ENCODE assay signal across 8 mouse cellular contexts in genomic region chr1:39698456-39698855, GRCm38 (mm10). TPM values are rescaled to one million over a fixed set of nuclear protein-coding genes. Genes with fewer than 3 reads are reported as not detected.
DNase-seq lines count a peak whose midpoint lies in the region; ATAC-seq and TF ChIP-seq lines count a peak whose summit lies in the region.
"Had no signal": no experiment of that assay in that cellular context is flagged by ENCODE, and none has a peak within 500 bp of the region (broad histone marks: within the 10 kb centered on the region; RNA-seq: fewer than 3 reads in every experiment).

No protein-coding gene starts in this region.

- peaks cover 15% of the 10 kb centered on the region for H3K4me1 ChIP-seq in heart, postnatal 0 days (ENCODE audit: control insufficient read depth, insufficient read depth)
- H3K4me1 ChIP-seq in lung, embryonic 16.5 days (replicated peaks; ENCODE audit: control insufficient read depth, insufficient read depth, low read length), result peaks cover 39% of the 10 kb centered on the region

- no peaks in the 10 kb centered on the region for H3K27me3 ChIP-seq in heart, postnatal 0 days (ENCODE audit: control insufficient read depth, insufficient read depth, low read length)
- no peaks in the 10 kb centered on the region for H3K27me3 ChIP-seq in lung, embryonic 16.5 days (ENCODE audit: control insufficient read depth, insufficient read depth, low read depth, low read length)

- no peak overlapping the region for H3K9ac ChIP-seq in heart, postnatal 0 days (replicated peaks; ENCODE audit: low read depth, low read length)
- H3K9ac ChIP-seq in lung, embryonic 16.5 days (ENCODE audit: low read length), result no peak overlapping the region

- peak; percentile 58 for ATAC-seq in heart, postnatal 0 days (ENCODE audit: insufficient read depth, low read depth)
- peak; percentile 21; the same call in 1 of the 2 replicates for ATAC-seq in lung, embryonic 16.5 days (ENCODE audit: low read depth)
- ATAC-seq: midbrain, embryonic 16.5 days had no signal

- 40% methylated on average over 6 of the region's 6 CpGs for WGBS in heart, postnatal 0 days
- 36% methylated on average over 6 of the region's 6 CpGs for WGBS in lung, embryonic 16.5 days

- no peak for TF ChIP-seq EP300 in heart, postnatal 0 days (IDR thresholded peaks at IDR 0.05; ENCODE audit: low read depth)

- H3K36me3 ChIP-seq in heart, postnatal 0 days (replicated peaks; ENCODE audit: control insufficient read depth, insufficient read depth, low read length), result no peaks in the 10 kb centered on the region
- no peaks in the 10 kb centered on the region for H3K36me3 ChIP-seq in lung, embryonic 16.5 days (ENCODE audit: control insufficient read depth, insufficient read depth, low read length)

- TF ChIP-seq CTCF in heart, postnatal 0 days (IDR thresholded peaks at IDR 0.05; ENCODE audit: low read depth), result no peak

- H3K27ac ChIP-seq in heart, postnatal 0 days (ENCODE audit: low read depth), result peak overlapping the region; percentile 46
- H3K27ac ChIP-seq in lung, embryonic 16.5 days (ENCODE audit: low read length), result peak overlapping the region; percentile 75

- peak; percentile 27 for DNase-seq in kidney, adult 11 months
- no peak for DNase-seq in kidney, postnatal 4 days
- peak; percentile 75 for DNase-seq in adrenal gland, postnatal 14 days
- peak; percentile 12 for DNase-seq in heart, postnatal 0 days (ENCODE audit: low spot score)
- DNase-seq in right cerebral cortex, postnatal 10 days (ENCODE audit: low spot score in 2 of 2), result no peak
- DNase-seq in cerebellum, adult 8-10 months, result no peak

- no peak overlapping the region for H3K4me2 ChIP-seq in heart, postnatal 0 days (ENCODE audit: low read depth, low read length)
- H3K4me2 ChIP-seq in lung, embryonic 16.5 days (ENCODE audit: low read depth, low read length), result no peak overlapping the region

- H3K4me3 ChIP-seq in heart, postnatal 0 days (ENCODE audit: low read depth, low read length), result no peak overlapping the region
- no peak overlapping the region for H3K4me3 ChIP-seq in lung, embryonic 16.5 days (ENCODE audit: low read length)

- H3K9me3 ChIP-seq in heart, postnatal 0 days (replicated peaks; ENCODE audit: control insufficient read depth, low read length), result no peaks in the 10 kb centered on the region
- no peaks in the 10 kb centered on the region for H3K9me3 ChIP-seq in lung, embryonic 16.5 days (ENCODE audit: control insufficient read depth, low read length)

RNA-seq across cellular contexts. Expression of gene Rfx8, which starts 22.3 kb away (rescaled TPM):
- total RNA-seq in adrenal gland, postnatal 14 days (2021), result 0.15 TPM in 1 of 2 replicates, not detected in the other
- total RNA-seq in heart, postnatal 0 days (2014; rRNA removed; ENCODE audit: low replicate concordance), result not detected in 2 replicates
- polyA plus RNA-seq in heart, postnatal 0 days (2015; fragmentation: Nextera tagmentation; extraction: Ambion mirVana), result 0.68 and 0.71 TPM in 2 replicates
- 0.40 and 0.58 TPM in 2 replicates for polyA plus RNA-seq in lung, embryonic 16.5 days (2015; fragmentation: Nextera tagmentation; extraction: Ambion mirVana)

RNA-seq across cellular contexts. Expression of gene Creg2, which starts 47.2 kb away (rescaled TPM):
- total RNA-seq in adrenal gland, postnatal 14 days (2021), result 0.04 and 0.86 TPM in 2 replicates
- not detected in 2 replicates for total RNA-seq in heart, postnatal 0 days (2014; rRNA removed; ENCODE audit: low replicate concordance)
- polyA plus RNA-seq in heart, postnatal 0 days (2015; fragmentation: Nextera tagmentation; extraction: Ambion mirVana), result 0.01 and 0.03 TPM in 2 replicates
- polyA plus RNA-seq in lung, embryonic 16.5 days (2015; fragmentation: Nextera tagmentation; extraction: Ambion mirVana), result 0.04 and 0.14 TPM in 2 replicates

Comparison
In these comparisons a context has a peak if more than half of its experiments do, and no peak if none do; other contexts are left out.
1. DNase-seq: peak in kidney, adult 11 months (single experiment), adrenal gland, postnatal 14 days (single experiment) and heart, postnatal 0 days (single experiment); none in kidney, postnatal 4 days (0 of 2), right cerebral cortex, postnatal 10 days (0 of 2) and cerebellum, adult 8-10 months (single experiment).